In genomic region chr8:94066121-94066863, GRCm38 (mm10) we compare ENCODE assay signal across 10 mouse cellular contexts. TPM values are rescaled to one million over a fixed set of nuclear protein-coding genes. Genes with fewer than 3 reads are reported as not detected.
A peak's percentile ranks its signal among the peaks of the same experiment; 100 is the strongest.
DNase-seq lines count a peak whose midpoint lies in the region; ATAC-seq and TF ChIP-seq lines count a peak whose summit lies in the region.
"Had no signal": no experiment of that assay in that cellular context is flagged by ENCODE, and none has a peak within 500 bp of the region (broad histone marks: within the 10 kb centered on the region; RNA-seq: fewer than 3 reads in every experiment).

No protein-coding gene starts in this region.

- H3K79me2 ChIP-seq in heart, adult 2 months (replicated peaks; ENCODE audit: control insufficient read depth, insufficient read depth, low read length): no peaks in the 10 kb centered on the region

- no peak for TF ChIP-seq POLR2A in brain, embryonic 14.5 days (IDR thresholded peaks at IDR 0.05; ENCODE audit: borderline replicate concordance, extremely low read depth, insufficient read depth, insufficient read length, poor library complexity, severe bottlenecking)
- no peak for TF ChIP-seq POLR2A in heart, adult 2 months (IDR thresholded peaks at IDR 0.05; ENCODE audit: insufficient read depth, low read depth, low read length)

- WGBS in embryonic facial prominence, embryonic 10.5 days: 74% methylated on average over 11 of the region's 11 CpGs
- 20% methylated on average over 11 of the region's 11 CpGs for WGBS in hindbrain, embryonic 15.5 days
- WGBS in midbrain, embryonic 16.5 days: 18% methylated on average over 11 of the region's 11 CpGs
- WGBS in heart, adult 2 months: 93% methylated on average over 11 of the region's 11 CpGs

- peak; percentile 79 for ATAC-seq in hindbrain, embryonic 15.5 days (ENCODE audit: low FRiP score, low read depth)
- peak; percentile 66 for ATAC-seq in midbrain, embryonic 16.5 days

- TF ChIP-seq EP300 in heart, adult 2 months (IDR thresholded peaks at IDR 0.05; ENCODE audit: insufficient read depth, low read depth, low read length): no peak

- intact Hi-C loops in heart, postnatal 36 days (cut with DNase I): no loop called here
- intact Hi-C loops in heart, adult 2 months (cut with DNase I): no loop called here

- DNase-seq in brain, embryonic 14.5 days (ENCODE audit: low read depth): peak; percentile 84
- DNase-seq in embryonic facial prominence, embryonic 10.5 days (ENCODE audit: low spot score): peak; percentile 14
- no peak for DNase-seq in heart, postnatal 36 days
- no peak for DNase-seq in heart, adult 2 months
- DNase-seq in urinary bladder, postnatal 36 days (ENCODE audit: low spot score in 2 of 2): no peak
- DNase-seq: adrenal gland, adult 2 months; cerebellum, postnatal 10 days had no signal

- H3K4me1 ChIP-seq in embryonic facial prominence, embryonic 10.5 days: peaks cover 6% of the 10 kb centered on the region; the same call in 1 of the 2 replicates
- H3K4me1 ChIP-seq in hindbrain, embryonic 15.5 days (replicated peaks): no peaks in the 10 kb centered on the region
- no peaks in the 10 kb centered on the region for H3K4me1 ChIP-seq in midbrain, embryonic 16.5 days (ENCODE audit: control insufficient read depth, insufficient read depth, low read length)
- no peaks in the 10 kb centered on the region for H3K4me1 ChIP-seq in heart, adult 2 months (ENCODE audit: control insufficient read depth, insufficient read depth, low read length)

- H3K9ac ChIP-seq in hindbrain, embryonic 15.5 days: no peak overlapping the region
- no peak overlapping the region for H3K9ac ChIP-seq in midbrain, embryonic 16.5 days (ENCODE audit: low read depth, low read length)
- H3K9ac ChIP-seq in heart, adult 2 months (ENCODE audit: low read depth, low read length): no peak overlapping the region

- H3K4me2 ChIP-seq in hindbrain, embryonic 15.5 days: no peak overlapping the region
- no peak overlapping the region for H3K4me2 ChIP-seq in midbrain, embryonic 16.5 days (ENCODE audit: low read length)

- no peak overlapping the region for H3K27ac ChIP-seq in embryonic facial prominence, embryonic 10.5 days (replicated peaks)
- H3K27ac ChIP-seq in hindbrain, embryonic 15.5 days (replicated peaks): no peak overlapping the region
- H3K27ac ChIP-seq in midbrain, embryonic 16.5 days (ENCODE audit: low read length): no peak overlapping the region
- H3K27ac ChIP-seq in heart, adult 2 months: no peak overlapping the region
- H3K27ac ChIP-seq: macrophage had no signal

- no peak overlapping the region for H3K4me3 ChIP-seq in embryonic facial prominence, embryonic 10.5 days
- H3K4me3 ChIP-seq in hindbrain, embryonic 15.5 days: no peak overlapping the region
- no peak overlapping the region for H3K4me3 ChIP-seq in midbrain, embryonic 16.5 days (ENCODE audit: low read depth, low read length)
- H3K4me3 ChIP-seq in heart, adult 2 months: no peak overlapping the region

- TF ChIP-seq CTCF in brain, embryonic 14.5 days (IDR thresholded peaks at IDR 0.05; ENCODE audit: borderline replicate concordance, extremely low read depth, insufficient read depth, insufficient read length): no peak
- no peak for TF ChIP-seq CTCF in heart, adult 2 months (IDR thresholded peaks at IDR 0.05)

- H3K27me3 ChIP-seq in embryonic facial prominence, embryonic 10.5 days (replicated peaks; ENCODE audit: low read depth, poor library complexity, severe bottlenecking): no peaks in the 10 kb centered on the region
- H3K27me3 ChIP-seq in hindbrain, embryonic 15.5 days: no peaks in the 10 kb centered on the region
- no peaks in the 10 kb centered on the region for H3K27me3 ChIP-seq in midbrain, embryonic 16.5 days (ENCODE audit: control insufficient read depth, insufficient read depth, low read depth, low read length)
- H3K27me3 ChIP-seq in heart, adult 2 months (ENCODE audit: control insufficient read depth, insufficient read depth, low read length): no peaks in the 10 kb centered on the region

- peaks cover 59% of the 10 kb centered on the region for H3K36me3 ChIP-seq in embryonic facial prominence, embryonic 10.5 days (replicated peaks)
- peaks cover 41% of the 10 kb centered on the region for H3K36me3 ChIP-seq in hindbrain, embryonic 15.5 days
- peaks cover 30% of the 10 kb centered on the region for H3K36me3 ChIP-seq in midbrain, embryonic 16.5 days (ENCODE audit: control insufficient read depth, insufficient read depth, low read length)
- no peaks in the 10 kb centered on the region for H3K36me3 ChIP-seq in heart, adult 2 months (ENCODE audit: control insufficient read depth, insufficient read depth, low read length)

- no peaks in the 10 kb centered on the region for H3K9me3 ChIP-seq in embryonic facial prominence, embryonic 10.5 days
- no peaks in the 10 kb centered on the region for H3K9me3 ChIP-seq in hindbrain, embryonic 15.5 days
- no peaks in the 10 kb centered on the region for H3K9me3 ChIP-seq in midbrain, embryonic 16.5 days (replicated peaks; ENCODE audit: control insufficient read depth, low read length, poor library complexity, severe bottlenecking)

RNA-seq across cellular contexts. Expression of gene Ogfod1, which starts 29.3 kb away (rescaled TPM):
- polyA plus RNA-seq in brain, embryonic 14.5 days (2012; rRNA removed): 13.4 and 13.5 TPM in 2 replicates
- 14.0 and 14.4 TPM in 2 replicates for polyA plus RNA-seq in embryonic facial prominence, embryonic 10.5 days (2016; fragmentation: Nextera tagmentation; extraction: Ambion mirVana)
- polyA plus RNA-seq in hindbrain, embryonic 15.5 days (2015; fragmentation: Nextera tagmentation; extraction: Ambion mirVana): 15.0 and 15.8 TPM in 2 replicates
- 18.0 and 18.3 TPM in 2 replicates for polyA plus RNA-seq in midbrain, embryonic 16.5 days (2015; fragmentation: Nextera tagmentation; extraction: Ambion mirVana)
- total RNA-seq in heart, postnatal 36 days (2021): 10 to 100 TPM; 33.4 to 33.9 TPM
- total RNA-seq in heart, adult 2 months (2021): 10 to 100 TPM; 28.0 to 30.3 TPM
- polyA plus RNA-seq in heart, adult 2 months (2012; rRNA removed): 11.3 and 19.6 TPM in 2 replicates

RNA-seq across cellular contexts. Expression of gene Nudt21, which starts 29.5 kb away (rescaled TPM):
- 70.7 and 73.4 TPM in 2 replicates for polyA plus RNA-seq in brain, embryonic 14.5 days (2012; rRNA removed)
- polyA plus RNA-seq in embryonic facial prominence, embryonic 10.5 days (2016; fragmentation: Nextera tagmentation; extraction: Ambion mirVana): 155 and 158 TPM in 2 replicates
- polyA plus RNA-seq in hindbrain, embryonic 15.5 days (2015; fragmentation: Nextera tagmentation; extraction: Ambion mirVana): 78.5 and 90.5 TPM in 2 replicates
- polyA plus RNA-seq in midbrain, embryonic 16.5 days (2015; fragmentation: Nextera tagmentation; extraction: Ambion mirVana): 84.7 and 85.7 TPM in 2 replicates
- total RNA-seq in heart, postnatal 36 days (2021): 10 to 100 TPM; 21.8 to 24.1 TPM
- total RNA-seq in heart, adult 2 months (2021): 10 to 100 TPM; 22.4 to 23.9 TPM
- polyA plus RNA-seq in heart, adult 2 months (2012; rRNA removed): 10.7 and 12.7 TPM in 2 replicates

RNA-seq across cellular contexts. Expression of gene Bbs2, which starts 32.4 kb away (rescaled TPM):
- polyA plus RNA-seq in brain, embryonic 14.5 days (2012; rRNA removed): 55.5 and 62.9 TPM in 2 replicates
- polyA plus RNA-seq in embryonic facial prominence, embryonic 10.5 days (2016; fragmentation: Nextera tagmentation; extraction: Ambion mirVana): 12.6 and 16.6 TPM in 2 replicates
- 20.1 and 20.8 TPM in 2 replicates for polyA plus RNA-seq in hindbrain, embryonic 15.5 days (2015; fragmentation: Nextera tagmentation; extraction: Ambion mirVana)
- 22.0 and 22.9 TPM in 2 replicates for polyA plus RNA-seq in midbrain, embryonic 16.5 days (2015; fragmentation: Nextera tagmentation; extraction: Ambion mirVana)
- total RNA-seq in heart, postnatal 36 days (2021): 1 to 10 TPM; 7.9 to 8.4 TPM
- total RNA-seq in heart, adult 2 months (2021): 1 to 10 TPM; 6.1 to 8.5 TPM
- 14.1 and 22.9 TPM in 2 replicates for polyA plus RNA-seq in heart, adult 2 months (2012; rRNA removed)

RNA-seq across cellular contexts. Expression of gene Amfr, which starts 53.6 kb away (rescaled TPM):
- 94.9 and 112 TPM in 2 replicates for polyA plus RNA-seq in brain, embryonic 14.5 days (2012; rRNA removed)
- 37.6 and 39.1 TPM in 2 replicates for polyA plus RNA-seq in embryonic facial prominence, embryonic 10.5 days (2016; fragmentation: Nextera tagmentation; extraction: Ambion mirVana)
- polyA plus RNA-seq in hindbrain, embryonic 15.5 days (2015; fragmentation: Nextera tagmentation; extraction: Ambion mirVana): 76.0 and 84.9 TPM in 2 replicates
- 61.2 and 67.5 TPM in 2 replicates for polyA plus RNA-seq in midbrain, embryonic 16.5 days (2015; fragmentation: Nextera tagmentation; extraction: Ambion mirVana)
- 100 to 1,000 TPM; 124 to 131 TPM for total RNA-seq in heart, postnatal 36 days (2021)
- 100 to 1,000 TPM; 115 to 140 TPM for total RNA-seq in heart, adult 2 months (2021)
- polyA plus RNA-seq in heart, adult 2 months (2012; rRNA removed): 127 and 155 TPM in 2 replicates

Comparison
In these comparisons a context has a peak if more than half of its experiments do, and no peak if none do; other contexts are left out.
1. DNase-seq: peak in brain, embryonic 14.5 days (single experiment) and embryonic facial prominence, embryonic 10.5 days (single experiment); none in heart, postnatal 36 days (0 of 2), heart, adult 2 months (0 of 2) and urinary bladder, postnatal 36 days (0 of 2).